Mouse (Mus musculus): ENCODE results near the gene Casz1. TPM values are rescaled to one million over a fixed set of nuclear protein-coding genes. Genes with fewer than 3 reads are reported as not detected.

Casz1 gene
- polyA plus RNA-seq, 1 experiment from 2014 or later = 19.9 TPM

GRCm38 (mm10) chr4:148925589-148926359, 121.5 kb downstream of the Casz1 start:
- Histone ChIP-seq H3K4me2 (no peak overlapping the region), H3K36me3 (ENCODE audit: control insufficient read depth, insufficient read depth, low read length) (no peaks in the 10 kb centered on the region), H3K27ac (ENCODE audit: low read depth, low read length) (peak overlapping the region; percentile 50; the same call in 1 of the 2 replicates), H3K9ac (ENCODE audit: low read depth, low read length) (peak overlapping the region; percentile 50), H3K4me3 (ENCODE audit: low read depth, low read length) (no peak overlapping the region), H3K4me1 (ENCODE audit: control insufficient read depth, insufficient read depth, low read length) (peaks cover 88% of the 10 kb centered on the region), H3K27me3 (ENCODE audit: control insufficient read depth, insufficient read depth, low read length) (no peaks in the 10 kb centered on the region), H3K9me3 (replicated peaks; ENCODE audit: control insufficient read depth, low read length) (no peaks in the 10 kb centered on the region)
- ATAC-seq (replicated peaks; ENCODE audit: insufficient number of reproducible peaks, low FRiP score, low TSS enrichment) = no peak
- 32% methylated on average over 18 of the region's 18 CpGs for whole genome bisulfite sequencing (ENCODE audit: insufficient replicate concordance)

- peak overlapping the region; percentile 50; the same call in 1 of the 2 replicates for H3K9ac ChIP-seq (ENCODE audit: low read depth, low read length)
- no peaks in the 10 kb centered on the region for H3K9me3 ChIP-seq (replicated peaks; ENCODE audit: control insufficient read depth, low read length)
- peaks cover 89% of the 10 kb centered on the region for H3K4me1 ChIP-seq (ENCODE audit: control insufficient read depth, insufficient read depth, low read length)
- no peak for ATAC-seq (replicated peaks; ENCODE audit: insufficient number of reproducible peaks, low FRiP score, low TSS enrichment)
- WGBS (ENCODE audit: insufficient replicate concordance) = 36% methylated on average over 8 of the region's 8 CpGs
- no peak overlapping the region for H3K4me2 ChIP-seq
- H3K4me3 ChIP-seq (ENCODE audit: low read depth, low read length) = no peak overlapping the region
- H3K27me3 ChIP-seq (ENCODE audit: control insufficient read depth, insufficient read depth, low read length) = no peaks in the 10 kb centered on the region
- H3K36me3 ChIP-seq (ENCODE audit: control insufficient read depth, insufficient read depth, low read length) = no peaks in the 10 kb centered on the region
- peak overlapping the region; percentile 50; the same call in 1 of the 2 replicates for H3K27ac ChIP-seq (ENCODE audit: low read depth, low read length)
Observed at GRCm38 (mm10) chr4:148926459-148926858, 122.2 kb downstream of the Casz1 start.

- H3K9me3 ChIP-seq (replicated peaks; ENCODE audit: control insufficient read depth, low read length) = no peaks in the 10 kb centered on the region
- H3K9ac ChIP-seq (ENCODE audit: low read depth, low read length) = peak overlapping the region; percentile 40
- H3K4me2 ChIP-seq = no peak overlapping the region
- no peak overlapping the region for H3K4me3 ChIP-seq (ENCODE audit: low read depth, low read length)
- 37% methylated on average over 9 of the region's 9 CpGs for WGBS (ENCODE audit: insufficient replicate concordance)
- no peaks in the 10 kb centered on the region for H3K27me3 ChIP-seq (ENCODE audit: control insufficient read depth, insufficient read depth, low read length)
- no peaks in the 10 kb centered on the region for H3K36me3 ChIP-seq (ENCODE audit: control insufficient read depth, insufficient read depth, low read length)
- H3K27ac ChIP-seq (ENCODE audit: low read depth, low read length) = peak overlapping the region; percentile 46
- H3K4me1 ChIP-seq (ENCODE audit: control insufficient read depth, insufficient read depth, low read length) = peaks cover 86% of the 10 kb centered on the region
- ATAC-seq (replicated peaks; ENCODE audit: insufficient number of reproducible peaks, low FRiP score, low TSS enrichment) = no peak
Observed at GRCm38 (mm10) chr4:148928316-148928715, 124.1 kb downstream of the Casz1 start.

GRCm38 (mm10) chr4:148928876-148929275, 124.6 kb downstream of the Casz1 start:
- WGBS (ENCODE audit: insufficient replicate concordance) = 88% methylated on average over 16 of the region's 16 CpGs
- Histone ChIP-seq H3K27me3 (ENCODE audit: control insufficient read depth, insufficient read depth, low read length) (no peaks in the 10 kb centered on the region), H3K4me1 (ENCODE audit: control insufficient read depth, insufficient read depth, low read length) (peaks cover 86% of the 10 kb centered on the region), H3K9me3 (replicated peaks; ENCODE audit: control insufficient read depth, low read length) (no peaks in the 10 kb centered on the region), H3K36me3 (ENCODE audit: control insufficient read depth, insufficient read depth, low read length) (no peaks in the 10 kb centered on the region), H3K4me3 (ENCODE audit: low read depth, low read length) (no peak overlapping the region), H3K27ac (ENCODE audit: low read depth, low read length) (peak overlapping the region; percentile 46), H3K4me2 (no peak overlapping the region), H3K9ac (ENCODE audit: low read depth, low read length) (no peak overlapping the region)
- ATAC-seq (replicated peaks; ENCODE audit: insufficient number of reproducible peaks, low FRiP score, low TSS enrichment) = no peak

GRCm38 (mm10) chr4:148930721-148931229, 126.5 kb downstream of the Casz1 start:
- H3K9ac ChIP-seq (ENCODE audit: low read depth, low read length) = peak overlapping the region; percentile 72
- peaks cover 85% of the 10 kb centered on the region for H3K4me1 ChIP-seq (ENCODE audit: control insufficient read depth, insufficient read depth, low read length)
- no peaks in the 10 kb centered on the region for H3K27me3 ChIP-seq (ENCODE audit: control insufficient read depth, insufficient read depth, low read length)
- peak overlapping the region; percentile 44 for H3K4me2 ChIP-seq
- H3K27ac ChIP-seq (ENCODE audit: low read depth, low read length) = peak overlapping the region; percentile 97
- WGBS (ENCODE audit: insufficient replicate concordance) = 30% methylated on average over 9 of the region's 9 CpGs
- 0 out of 2 replicates have a peak, but pooled peaks have one; percentile 28 for ATAC-seq (replicated peaks; ENCODE audit: insufficient number of reproducible peaks, low FRiP score, low TSS enrichment)
- H3K4me3 ChIP-seq (ENCODE audit: low read depth, low read length) = no peak overlapping the region
- H3K36me3 ChIP-seq (ENCODE audit: control insufficient read depth, insufficient read depth, low read length) = no peaks in the 10 kb centered on the region
- H3K9me3 ChIP-seq (replicated peaks; ENCODE audit: control insufficient read depth, low read length) = no peaks in the 10 kb centered on the region

- 70% methylated on average over 13 of the region's 13 CpGs for WGBS (ENCODE audit: insufficient replicate concordance)
- Histone ChIP-seq H3K4me3 (ENCODE audit: low read depth, low read length) (no peak overlapping the region), H3K9ac (ENCODE audit: low read depth, low read length) (no peak overlapping the region), H3K27ac (ENCODE audit: low read depth, low read length) (no peak overlapping the region), H3K9me3 (replicated peaks; ENCODE audit: control insufficient read depth, low read length) (no peaks in the 10 kb centered on the region), H3K27me3 (ENCODE audit: control insufficient read depth, insufficient read depth, low read length) (no peaks in the 10 kb centered on the region), H3K36me3 (ENCODE audit: control insufficient read depth, insufficient read depth, low read length) (peaks cover 5% of the 10 kb centered on the region), H3K4me1 (ENCODE audit: control insufficient read depth, insufficient read depth, low read length) (peaks cover 67% of the 10 kb centered on the region), H3K4me2 (no peak overlapping the region)
- ATAC-seq (replicated peaks; ENCODE audit: insufficient number of reproducible peaks, low FRiP score, low TSS enrichment) = no peak
Observed at GRCm38 (mm10) chr4:148933109-148933508, 128.9 kb downstream of the Casz1 start.

DNA sequence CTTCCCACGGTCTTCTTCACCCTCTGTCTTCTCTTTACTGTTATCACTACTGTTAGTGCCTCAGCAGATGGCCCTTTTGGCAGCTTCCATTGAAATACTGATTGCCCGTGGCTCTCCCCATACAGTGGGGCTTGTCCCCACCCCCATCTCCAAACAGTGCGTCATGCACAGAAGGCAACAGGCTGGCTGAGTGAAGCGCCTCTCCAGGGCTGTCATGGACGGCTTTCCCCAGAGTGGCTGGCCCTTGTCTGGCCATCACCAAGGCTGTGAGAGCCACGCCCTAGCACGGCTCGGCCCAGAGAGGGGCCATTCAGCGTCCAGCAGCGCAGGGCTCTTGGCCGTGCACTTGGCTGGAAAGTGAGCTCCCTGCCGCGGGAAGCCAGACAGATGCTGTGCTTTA, 131.0 kb downstream of the Casz1 start:
- Histone ChIP-seq H3K27ac (ENCODE audit: low read depth, low read length) (peak overlapping the region; percentile 63), H3K9me3 (replicated peaks; ENCODE audit: control insufficient read depth, low read length) (no peaks in the 10 kb centered on the region), H3K36me3 (ENCODE audit: control insufficient read depth, insufficient read depth, low read length) (peaks cover 10% of the 10 kb centered on the region), H3K4me3 (ENCODE audit: low read depth, low read length) (no peak overlapping the region), H3K9ac (ENCODE audit: low read depth, low read length) (peak overlapping the region; percentile 30; the same call in 1 of the 2 replicates), H3K27me3 (ENCODE audit: control insufficient read depth, insufficient read depth, low read length) (no peaks in the 10 kb centered on the region), H3K4me2 (no peak overlapping the region), H3K4me1 (ENCODE audit: control insufficient read depth, insufficient read depth, low read length) (peaks cover 56% of the 10 kb centered on the region)
- WGBS (ENCODE audit: insufficient replicate concordance) = 22% methylated on average over 13 of the region's 13 CpGs
- ATAC-seq (replicated peaks; ENCODE audit: insufficient number of reproducible peaks, low FRiP score, low TSS enrichment) = peak; percentile 40; the same call in 1 of the 2 replicates

GRCm38 (mm10) chr4:148936111-148936510, 131.9 kb downstream of the Casz1 start:
- no peaks in the 10 kb centered on the region for H3K9me3 ChIP-seq (replicated peaks; ENCODE audit: control insufficient read depth, low read length)
- peak overlapping the region; percentile 63; the same call in 1 of the 2 replicates for H3K27ac ChIP-seq (ENCODE audit: low read depth, low read length)
- ATAC-seq (replicated peaks; ENCODE audit: insufficient number of reproducible peaks, low FRiP score, low TSS enrichment) = no peak
- H3K36me3 ChIP-seq (ENCODE audit: control insufficient read depth, insufficient read depth, low read length) = peaks cover 10% of the 10 kb centered on the region
- peaks cover 57% of the 10 kb centered on the region for H3K4me1 ChIP-seq (ENCODE audit: control insufficient read depth, insufficient read depth, low read length)
- H3K9ac ChIP-seq (ENCODE audit: low read depth, low read length) = peak overlapping the region; percentile 30; the same call in 1 of the 2 replicates
- H3K4me2 ChIP-seq = no peak overlapping the region
- no peaks in the 10 kb centered on the region for H3K27me3 ChIP-seq (ENCODE audit: control insufficient read depth, insufficient read depth, low read length)
- H3K4me3 ChIP-seq (ENCODE audit: low read depth, low read length) = no peak overlapping the region
- 78% methylated on average over 12 of the region's 12 CpGs for WGBS (ENCODE audit: insufficient replicate concordance)

Measured in heart, embryonic 11.5 days (tissue).